Mouse (Mus musculus) MEL (cell line): ENCODE measurements around the gene Mettl3. TPM values are rescaled to one million over a fixed set of nuclear protein-coding genes. Genes with fewer than 3 reads are reported as not detected.

Experiments
- DNase-seq: peaks from one replicate; pipeline ENCODE4 v3.0.0; 2011; ENCODE audit warnings: low read depth, low spot score
- H3K27ac ChIP-seq: 2 replicates; pipeline ENCODE4 v1.5.1; 2012; ENCODE audit warnings: low read depth, mild to moderate bottlenecking, control low read depth, low read length, moderate library complexity; ENCODE audit not compliant: control insufficient read depth
- H3K27me3 ChIP-seq, 2 experiments: fragments of 150-350 bp in 1 of 2; sonication (generic) in 1 of 2; 2 replicates each; pipeline ENCODE4 v1.6.1; 2012; ENCODE audit warnings: low read length in 2 of 2, mild to moderate bottlenecking in 2 of 2, improper control_type of control experiment in 1 of 2, moderate library complexity in 1 of 2; ENCODE audit not compliant: insufficient read depth in 2 of 2, control insufficient read depth in 1 of 2
- H3K36me3 ChIP-seq, 2 experiments: 2 replicates each; pipeline ENCODE4 v1.6.1; 2012 to 2014; ENCODE audit warnings: low read length in 2 of 2, improper control_type of control experiment in 1 of 2, inconsistent platforms in 1 of 2, mild to moderate bottlenecking in 1 of 2; ENCODE audit not compliant: insufficient read depth in 2 of 2, control insufficient read depth in 1 of 2
- H3K4me1 ChIP-seq, 2 experiments: fragments of 150-350 bp in 1 of 2; sonication (generic) in 1 of 2; 2 replicates each; pipeline ENCODE4 v1.6.1; 2012; ENCODE audit warnings: low read length in 2 of 2, improper control_type of control experiment in 1 of 2, mild to moderate bottlenecking in 1 of 2; ENCODE audit not compliant: insufficient read depth in 2 of 2, control insufficient read depth in 1 of 2
- H3K4me3 ChIP-seq, 2 experiments: fragments of 150-350 bp in 1 of 2; sonication (generic) in 1 of 2; 2 replicates each; pipeline ENCODE4 v1.5.1; 2012; ENCODE audit warnings: low read depth in 2 of 2, low read length in 2 of 2, mild to moderate bottlenecking in 2 of 2, moderate library complexity in 2 of 2, control low read depth in 1 of 2, improper control_type of control experiment in 1 of 2; ENCODE audit not compliant: control insufficient read depth in 1 of 2, insufficient read depth in 1 of 2
- H3K79me2 ChIP-seq: 2 replicates; pipeline ENCODE4 v1.6.1; 2012; ENCODE audit warnings: mild to moderate bottlenecking, low read length, moderate library complexity; ENCODE audit not compliant: control insufficient read depth, poor library complexity, insufficient read depth
- H3K9ac ChIP-seq: 2 replicates; pipeline ENCODE4 v1.6.1; 2012; ENCODE audit warnings: low read depth, mild to moderate bottlenecking, control low read depth, low read length, moderate library complexity; ENCODE audit not compliant: control insufficient read depth, poor library complexity, severe bottlenecking
- H3K9me3 ChIP-seq: fragments of 150-350 bp; sonication (generic); replicated peaks from 2 replicates; pipeline ENCODE4 v1.6.1; 2012; ENCODE audit warnings: mild to moderate bottlenecking, low read length, improper control_type of control experiment, moderate library complexity; ENCODE audit not compliant: insufficient read depth
- CHD1 ChIP-seq: IDR thresholded peaks from 2 replicates; pipeline ENCODE4 v1.6.1; 2012; ENCODE audit warnings: low read depth, mild to moderate bottlenecking, inconsistent platforms, low read length, improper control_type of control experiment
- E2F4 ChIP-seq: IDR thresholded peaks from 2 replicates; pipeline ENCODE4 v1.6.1; 2011; ENCODE audit warnings: low read depth, low read length, improper control_type of control experiment, borderline replicate concordance
- ELF1 ChIP-seq: IDR thresholded peaks from 2 replicates; pipeline ENCODE4 v1.6.1; 2014; ENCODE audit warnings: low read depth, mild to moderate bottlenecking, inconsistent platforms, low read length, improper control_type of control experiment, moderate library complexity
- GABPA ChIP-seq: IDR thresholded peaks from 2 replicates; pipeline ENCODE4 v1.6.1; 2012; ENCODE audit warnings: low read depth, mild to moderate bottlenecking, inconsistent platforms, low read length, improper control_type of control experiment, moderate library complexity
- GATA1 ChIP-seq: IDR thresholded peaks from 2 replicates; pipeline ENCODE4 v1.6.1; 2011; ENCODE audit warnings: low read depth, low read length, improper control_type of control experiment
- HCFC1 ChIP-seq: IDR thresholded peaks from 2 replicates; pipeline ENCODE4 v1.6.1; 2012; ENCODE audit warnings: low read depth, mild to moderate bottlenecking, inconsistent platforms, low read length, improper control_type of control experiment, moderate library complexity
- JUND ChIP-seq: IDR thresholded peaks from 2 replicates; pipeline ENCODE4 v1.6.1; 2011; ENCODE audit warnings: low read depth, mild to moderate bottlenecking, improper control_type of control experiment, low read length
- KAT2A ChIP-seq: conservative IDR thresholded peaks from 2 replicates; pipeline ENCODE4 v1.6.1; 2012; ENCODE audit warnings: low read depth, low read length, improper control_type of control experiment, inconsistent platforms
- MAFK ChIP-seq: IDR thresholded peaks from 2 replicates; pipeline ENCODE4 v1.6.1; 2011; ENCODE audit warnings: low read depth, mild to moderate bottlenecking, low read length, improper control_type of control experiment, borderline replicate concordance
- MAZ ChIP-seq: IDR thresholded peaks from 2 replicates; pipeline ENCODE4 v1.6.1; 2012; ENCODE audit warnings: low read depth, mild to moderate bottlenecking, inconsistent platforms, low read length, improper control_type of control experiment
- NRF1 ChIP-seq: IDR thresholded peaks from 2 replicates; pipeline ENCODE4 v1.6.1; 2014; ENCODE audit warnings: low read depth, mild to moderate bottlenecking, inconsistent platforms, low read length, improper control_type of control experiment, moderate library complexity; ENCODE audit not compliant: poor library complexity, insufficient read depth, severe bottlenecking
- POLR2A ChIP-seq, 2 experiments: IDR thresholded peaks; 2 replicates each; pipeline ENCODE4 v1.6.1; 2011 to 2012; ENCODE audit warnings: low read length in 2 of 2, mild to moderate bottlenecking in 2 of 2, control low read depth in 1 of 2, improper control_type of control experiment in 1 of 2, low read depth in 1 of 2, moderate library complexity in 1 of 2; ENCODE audit not compliant: control insufficient read depth in 1 of 2, insufficient read depth in 1 of 2, poor library complexity in 1 of 2
- POLR2AphosphoS5 ChIP-seq: IDR thresholded peaks from 2 replicates; pipeline ENCODE4 v1.6.1; 2012; ENCODE audit warnings: low read depth, borderline replicate concordance, mild to moderate bottlenecking, inconsistent platforms, low read length, moderate library complexity, mixed read lengths
- RAD21 ChIP-seq: IDR thresholded peaks from 2 replicates; pipeline ENCODE4 v1.6.1; 2011; ENCODE audit warnings: mild to moderate bottlenecking, low read depth, low read length, improper control_type of control experiment
- TAL1 ChIP-seq: IDR thresholded peaks from 2 replicates; pipeline ENCODE4 v1.6.1; 2012; ENCODE audit warnings: mild to moderate bottlenecking, inconsistent platforms, low read length, moderate library complexity, mixed read lengths
- TCF12 ChIP-seq: IDR thresholded peaks from 2 replicates; pipeline ENCODE4 v1.6.1; 2014; ENCODE audit warnings: low read depth, mild to moderate bottlenecking, inconsistent platforms, low read length, improper control_type of control experiment, moderate library complexity
- UBTF ChIP-seq: IDR thresholded peaks from 2 replicates; pipeline ENCODE4 v1.6.1; 2012; ENCODE audit warnings: low read depth, mild to moderate bottlenecking, inconsistent platforms, low read length, improper control_type of control experiment, moderate library complexity, borderline replicate concordance; ENCODE audit not compliant: insufficient read depth
- USF1 ChIP-seq: IDR thresholded peaks from 2 replicates; pipeline ENCODE4 v1.6.1; 2014; ENCODE audit warnings: low read depth, mild to moderate bottlenecking, inconsistent platforms, low read length, improper control_type of control experiment, moderate library complexity
- ZKSCAN1 ChIP-seq: IDR thresholded peaks from 2 replicates; pipeline ENCODE4 v1.6.1; 2012; ENCODE audit warnings: low read depth, mild to moderate bottlenecking, inconsistent platforms, low read length, improper control_type of control experiment, moderate library complexity
- ZMIZ1 ChIP-seq: IDR thresholded peaks from 2 replicates; pipeline ENCODE4 v1.6.1; 2012; ENCODE audit warnings: low read depth, mild to moderate bottlenecking, inconsistent platforms, low read length, improper control_type of control experiment, moderate library complexity
- polyA plus RNA-seq, 2 experiments: library from polyadenylated mRNA; stranded (reverse) in 1 of 2; unstranded in 1 of 2; fragments of >175 nt in 1 of 2; fragments of >200 nt in 1 of 2; gene quantifications; 2 replicates each; pipeline versions ENCODE4 v1.2.1 to v1.2.4; 2012; ENCODE audit warnings: low replicate concordance in 2 of 2, low read depth in 1 of 2; ENCODE audit not compliant: insufficient read length in 2 of 2, insufficient read depth in 1 of 2, missing spikeins in 1 of 2
- total RNA-seq: library from RNA; depleted of rRNA; stranded (reverse); fragments of 300-350 nt; gene quantifications from 2 replicates; pipeline ENCODE4 v1.2.3, GENCODE M21; 2012

Gene Mettl3
- total and polyA plus RNA-seq, 3 experiments: 49.8 to 50.7 TPM; not detected in 1

GRCm38 (mm10) chr14:52327910-52328812 is 23.2 kb upstream of the Mettl3 start, which contains the start of gene Sall2:
TSS of gene Sall2 (minus strand) at chr14:52328762.
- H3K27ac ChIP-seq: no peak within 1 kb of the TSS
- H3K9ac ChIP-seq: no peak within 1 kb of the TSS
- no peaks in the 10 kb centered on the region for H3K79me2 ChIP-seq
- peaks cover 15 to 42% of the 10 kb centered on the region in 2 experiments for H3K27me3 ChIP-seq
- TF ChIP-seq UBTF: no peak
- no peak for TF ChIP-seq MAZ
- TF ChIP-seq POLR2A (IDR thresholded peaks at IDR 0.05; ENCODE audit: control insufficient read depth in 1 of 2, insufficient read depth in 1 of 2, low read depth in 1 of 2, low read length in 2 of 2, poor library complexity in 1 of 2): no peak
- TF ChIP-seq JUND: no peak
- no peak for TF ChIP-seq USF1
- TF ChIP-seq NRF1: no peak
- no peak for TF ChIP-seq ZMIZ1
- TF ChIP-seq GATA1: no peak
- TF ChIP-seq MAFK: no peak
- TF ChIP-seq HCFC1: no peak
- TF ChIP-seq ZKSCAN1: no peak
- TF ChIP-seq TAL1: no peak
- no peak for TF ChIP-seq E2F4
- TF ChIP-seq POLR2AphosphoS5: no peak
- no peak for TF ChIP-seq KAT2A
- TF ChIP-seq RAD21: no peak
- no peak for TF ChIP-seq GABPA
- TF ChIP-seq ELF1: no peak
- no peak for TF ChIP-seq TCF12
- no peak for TF ChIP-seq CHD1
- TF ChIP-seq, all 39 proteins: peak for 0
- Histone ChIP-seq H3K4me1 (no peaks in the 10 kb centered on the region), H3K9me3 (no peaks in the 10 kb centered on the region), H3K4me3 (no peak within 1 kb of the TSS), H3K36me3 (no peaks in the 10 kb centered on the region)
- no peak for DNase-seq
